ENCODE assay signal across 33 mouse cellular contexts in genomic region chr6:89408259-89408658, GRCm38 (mm10). TPM values are rescaled to one million over a fixed set of nuclear protein-coding genes. Genes with fewer than 3 reads are reported as not detected.
DNase-seq lines count a peak whose midpoint lies in the region; ATAC-seq and TF ChIP-seq lines count a peak whose summit lies in the region.
"Had no signal": no experiment of that assay in that cellular context is flagged by ENCODE, and none has a peak within 500 bp of the region (broad histone marks: within the 10 kb centered on the region; RNA-seq: fewer than 3 reads in every experiment).

No protein-coding gene starts in this region.

- H3K9me3 ChIP-seq in midbrain, postnatal 0 days (ENCODE audit: low read length), result no peaks in the 10 kb centered on the region
- H3K9me3 ChIP-seq: embryonic facial prominence, embryonic 12.5 days; forebrain, embryonic 15.5 days; heart, embryonic 10.5 days; heart, embryonic 15.5 days; hindbrain, embryonic 12.5 days; liver, embryonic 13.5 days; midbrain, embryonic 10.5 days; midbrain, embryonic 15.5 days had no signal

- H3K27me3 ChIP-seq in midbrain, postnatal 0 days (ENCODE audit: insufficient read depth, low read length), result no peaks in the 10 kb centered on the region
- H3K27me3 ChIP-seq: CH12.LX; embryonic facial prominence, embryonic 12.5 days; forebrain, embryonic 15.5 days; heart, embryonic 15.5 days; hindbrain, embryonic 12.5 days; liver, embryonic 13.5 days; midbrain, embryonic 15.5 days; Patski had no signal

- TF ChIP-seq CTCF in midbrain, postnatal 0 days (IDR thresholded peaks at IDR 0.05), result no peak

- H3K27ac ChIP-seq in midbrain, postnatal 0 days (ENCODE audit: low read depth, low read length), result no peak overlapping the region
- H3K27ac ChIP-seq: embryonic facial prominence, embryonic 12.5 days; heart, embryonic 10.5 days; heart, embryonic 15.5 days; hindbrain, embryonic 12.5 days; layer of hippocampus, adult 2 months; liver, embryonic 13.5 days; midbrain, embryonic 15.5 days had no signal

- 87% methylated on average over 5 of the region's 5 CpGs for WGBS in midbrain, postnatal 0 days

- no peaks in the 10 kb centered on the region for H3K36me3 ChIP-seq in midbrain, postnatal 0 days (ENCODE audit: insufficient read depth, low read length)
- H3K36me3 ChIP-seq: embryonic facial prominence, embryonic 12.5 days; forebrain, embryonic 15.5 days; heart, embryonic 10.5 days; heart, embryonic 15.5 days; hindbrain, embryonic 12.5 days; liver, embryonic 13.5 days; midbrain, embryonic 10.5 days; midbrain, embryonic 15.5 days had no signal

- H3K4me2 ChIP-seq in midbrain, postnatal 0 days (ENCODE audit: low read depth, low read length, poor library complexity, severe bottlenecking), result no peak overlapping the region
- H3K4me2 ChIP-seq: embryonic facial prominence, embryonic 12.5 days; forebrain, embryonic 15.5 days; heart, embryonic 15.5 days; hindbrain, embryonic 12.5 days; liver, embryonic 13.5 days; midbrain, embryonic 15.5 days had no signal

- no peak for ATAC-seq in midbrain, postnatal 0 days (ENCODE audit: low FRiP score)
- ATAC-seq: intestine, embryonic 16.5 days; lung, postnatal 0 days; Patski had no signal

- H3K4me3 ChIP-seq in midbrain, postnatal 0 days (ENCODE audit: low read depth, low read length), result no peak overlapping the region
- H3K4me3 ChIP-seq: embryonic facial prominence, embryonic 12.5 days; forebrain, embryonic 15.5 days; heart, embryonic 10.5 days; heart, embryonic 15.5 days; hindbrain, embryonic 12.5 days; layer of hippocampus, adult 2 months; liver, embryonic 13.5 days; midbrain, embryonic 10.5 days; midbrain, embryonic 15.5 days had no signal

- peak; percentile 70 for DNase-seq in adrenal gland, adult 2 months
- DNase-seq in adrenal gland, adult 18-20 months (ENCODE audit: low spot score in 2 of 2), result no peak
- DNase-seq in 3T3-L1 (ENCODE audit: low read depth, low spot score), result peak; percentile 54
- peak; percentile 58 for DNase-seq in adrenal gland, adult 8-10 months
- DNase-seq in brain, adult 2 months (ENCODE audit: low read depth, low spot score), result peak; percentile 55
- DNase-seq in midbrain, postnatal 0 days (ENCODE audit: low spot score), result no peak
- no peak for DNase-seq in spleen, postnatal 4 days (ENCODE audit: low spot score in 2 of 2)
- DNase-seq: B cell, adult 2 months; cerebellum, adult 8-10 months; embryo, embryonic 11 days; gastrocnemius, postnatal 25 days; heart, adult 11 months; kidney, adult 8-10 months; kidney, postnatal 14 days; left cerebral cortex, postnatal 4 days; liver, embryonic 13.5 days; lung, adult 18-20 months; right cerebral cortex, adult 18-20 months; spleen, adult 18-20 months; thymus, adult 2 months; thymus, postnatal 36 days had no signal

- H3K9ac ChIP-seq in midbrain, postnatal 0 days (replicated peaks; ENCODE audit: low read length, poor library complexity, severe bottlenecking), result no peak overlapping the region
- H3K9ac ChIP-seq: embryonic facial prominence, embryonic 12.5 days; forebrain, embryonic 15.5 days; heart, embryonic 15.5 days; hindbrain, embryonic 12.5 days; liver, embryonic 13.5 days; midbrain, embryonic 15.5 days had no signal

- peaks cover 5% of the 10 kb centered on the region; the same call in 1 of the 2 replicates for H3K4me1 ChIP-seq in midbrain, postnatal 0 days (ENCODE audit: insufficient read depth, low read length)
- H3K4me1 ChIP-seq: embryonic facial prominence, embryonic 12.5 days; hindbrain, embryonic 12.5 days had no signal

RNA-seq across cellular contexts. Expression of gene Plxna1, which starts 45.8 kb away (rescaled TPM):
- 100 to 1,000 TPM in 1 of 2 experiments, 10 to 100 TPM in 1; 56.1 to 127 TPM for total RNA-seq in adrenal gland, adult 2 months (2021)
- polyA plus RNA-seq in adrenal gland, adult 2 months (2012; rRNA removed), result 71.8 and 101 TPM in 2 replicates
- 10 to 100 TPM; 41.0 to 84.6 TPM for total RNA-seq in adrenal gland, adult 18-20 months (2021)
- 10 to 100 TPM; 65.9 to 85.2 (median 71.0) TPM for total RNA-seq in adrenal gland, adult 8-10 months (2022)
- total RNA-seq in midbrain, postnatal 0 days (2014; rRNA removed), result 220 and 234 TPM in 2 replicates
- 46.5 and 50.1 TPM in 2 replicates for polyA plus RNA-seq in midbrain, postnatal 0 days (2015; fragmentation: Nextera tagmentation; extraction: Ambion mirVana)

Comparison
In these comparisons a context has a peak if more than half of its experiments do, and no peak if none do; other contexts are left out.
1. DNase-seq: peak in adrenal gland, adult 2 months (single experiment), 3T3-L1 (single experiment), adrenal gland, adult 8-10 months (single experiment) and brain, adult 2 months (single experiment); none in adrenal gland, adult 18-20 months (0 of 2), midbrain, postnatal 0 days (single experiment) and spleen, postnatal 4 days (0 of 2).